Mouse (Mus musculus): ENCODE data around the gene Tial1. TPM values are rescaled to one million over a fixed set of nuclear protein-coding genes. Genes with fewer than 3 reads are reported as not detected.

Tial1 gene
- polyA plus RNA-seq, 1 experiment from 2014 or later, result 23.9 TPM

- H3K9ac ChIP-seq (ENCODE audit: low read length), result peak overlapping the region; percentile 83
- 0% methylated on average over 22 of the region's 23 CpGs for WGBS
- H3K36me3 ChIP-seq (ENCODE audit: control insufficient read depth, insufficient read depth, low read length), result no peaks in the 10 kb centered on the region
- H3K9me3 ChIP-seq (ENCODE audit: control insufficient read depth, low read length), result no peaks in the 10 kb centered on the region
- ATAC-seq (ENCODE audit: insufficient number of reproducible peaks, insufficient read depth, low FRiP score, low read depth), result peak; percentile 28
- no peaks in the 10 kb centered on the region for H3K27me3 ChIP-seq (ENCODE audit: control insufficient read depth, insufficient read depth, low read length)
- peak overlapping the region; percentile 59 to 90 for H3K27ac ChIP-seq (replicated peaks in 1 of 2; ENCODE audit: control insufficient read depth in 1 of 2, insufficient read depth in 1 of 2, low read depth in 2 of 2, low read length in 2 of 2)
- peak overlapping the region; percentile 67 to 90 for H3K4me3 ChIP-seq (ENCODE audit: control insufficient read depth in 1 of 2, insufficient read depth in 1 of 2, low read depth in 1 of 2, low read length in 2 of 2)
- peak overlapping the region; percentile 79 for H3K4me2 ChIP-seq (ENCODE audit: low read length)
- peaks cover 0 to 19% of the 10 kb centered on the region in 2 experiments; a peak in 2 of 4 replicates for H3K4me1 ChIP-seq (ENCODE audit: control insufficient read depth in 2 of 2, insufficient read depth in 2 of 2, low read length in 2 of 2)
These were observed 670 bp downstream of the Tial1 start for GRCm38 (mm10) chr7:128460865-128461228.

DNA sequence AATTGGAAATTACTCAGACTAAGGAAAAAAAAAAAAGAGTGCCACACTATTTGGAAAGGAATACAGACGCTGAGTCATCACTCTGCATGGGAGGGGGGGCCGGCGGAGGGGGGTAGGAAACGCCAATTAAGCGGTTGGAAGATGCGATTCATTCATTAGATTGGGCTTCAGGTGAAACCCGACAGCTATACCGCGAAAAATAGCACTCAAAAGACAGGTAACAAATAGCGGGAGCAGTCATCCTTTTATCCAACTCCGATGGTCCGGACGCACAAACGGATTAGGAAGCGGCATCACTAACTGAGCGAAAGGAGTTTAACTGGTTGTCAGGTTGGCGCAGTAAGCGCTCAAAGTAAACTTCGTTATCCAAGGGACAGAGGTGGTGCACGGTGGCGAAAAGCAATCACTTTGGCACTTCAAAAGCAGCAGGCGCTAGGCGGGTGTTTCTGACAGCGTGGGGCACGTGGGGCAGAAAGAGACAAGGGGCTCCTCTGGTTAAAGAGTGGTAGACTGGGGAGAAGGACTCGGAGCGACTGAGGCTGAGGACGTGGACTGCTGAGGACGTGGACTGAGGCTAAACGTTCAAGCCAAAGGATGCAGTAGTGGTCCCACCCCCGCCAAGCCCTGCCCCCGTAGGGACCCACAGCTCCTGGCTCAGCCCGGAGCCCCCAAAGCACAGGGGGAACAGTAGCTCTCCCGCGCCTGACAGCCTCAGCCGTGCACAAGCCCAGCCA, 1.2 kb downstream of the Tial1 start:
- Histone ChIP-seq H3K9me3 (ENCODE audit: control insufficient read depth, low read length) (no peaks in the 10 kb centered on the region), H3K4me3 (ENCODE audit: control insufficient read depth in 1 of 2, insufficient read depth in 1 of 2, low read depth in 1 of 2, low read length in 2 of 2) (peak overlapping the region; percentile 67 to 90), H3K9ac (ENCODE audit: low read length) (peak overlapping the region; percentile 83), H3K27me3 (ENCODE audit: control insufficient read depth, insufficient read depth, low read length) (no peaks in the 10 kb centered on the region), H3K27ac (replicated peaks in 1 of 2; ENCODE audit: control insufficient read depth in 1 of 2, insufficient read depth in 1 of 2, low read depth in 2 of 2, low read length in 2 of 2) (peak overlapping the region; percentile 59 to 90), H3K4me2 (ENCODE audit: low read length) (peak overlapping the region; percentile 79), H3K36me3 (ENCODE audit: control insufficient read depth, insufficient read depth, low read length) (no peaks in the 10 kb centered on the region), H3K4me1 (ENCODE audit: control insufficient read depth in 2 of 2, insufficient read depth in 2 of 2, low read length in 2 of 2) (peaks cover 0 to 19% of the 10 kb centered on the region in 2 experiments; a peak in 2 of 4 replicates)
- peak; percentile 8 for ATAC-seq (ENCODE audit: insufficient number of reproducible peaks, insufficient read depth, low FRiP score, low read depth)
- under 1% methylated on average over 36 of the region's 36 CpGs for WGBS

DNA sequence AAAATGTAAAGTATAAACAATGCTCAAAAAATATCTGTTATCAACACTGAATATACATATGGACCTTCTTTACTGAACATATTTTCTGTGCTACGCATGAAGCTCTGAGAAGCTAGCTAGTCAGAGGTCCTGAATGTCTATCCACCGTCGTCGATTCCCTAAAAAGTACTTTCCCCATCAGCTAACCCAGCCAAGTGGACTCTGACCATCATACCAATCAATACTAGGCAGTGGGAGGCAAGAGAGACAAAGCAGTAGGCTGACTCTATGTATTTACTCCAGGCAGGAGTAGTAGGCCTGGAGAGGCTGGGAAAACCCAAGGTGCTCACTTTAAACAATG, 1.8 kb downstream of the Tial1 start:
- ATAC-seq (ENCODE audit: insufficient number of reproducible peaks, insufficient read depth, low FRiP score, low read depth), result no peak
- Histone ChIP-seq H3K4me3 (ENCODE audit: control insufficient read depth in 1 of 2, insufficient read depth in 1 of 2, low read depth in 1 of 2, low read length in 2 of 2) (peak overlapping the region; percentile 67 to 90; a peak in 3 of 4 replicates), H3K4me1 (ENCODE audit: control insufficient read depth in 2 of 2, insufficient read depth in 2 of 2, low read length in 2 of 2) (peaks cover 0 to 19% of the 10 kb centered on the region in 2 experiments; a peak in 2 of 4 replicates), H3K27me3 (ENCODE audit: control insufficient read depth, insufficient read depth, low read length) (no peaks in the 10 kb centered on the region), H3K9ac (ENCODE audit: low read length) (peak overlapping the region; percentile 83), H3K9me3 (ENCODE audit: control insufficient read depth, low read length) (no peaks in the 10 kb centered on the region), H3K4me2 (ENCODE audit: low read length) (peak overlapping the region; percentile 79), H3K27ac (replicated peaks in 1 of 2; ENCODE audit: control insufficient read depth in 1 of 2, insufficient read depth in 1 of 2, low read depth in 2 of 2, low read length in 2 of 2) (peak overlapping the region in 1 of 2 experiments; percentile 90; a peak in 1 of 4 replicates), H3K36me3 (ENCODE audit: control insufficient read depth, insufficient read depth, low read length) (peaks cover 2% of the 10 kb centered on the region; the same call in 1 of the 2 replicates)
- 19% methylated on average over 4 of the region's 4 CpGs for WGBS

DNA sequence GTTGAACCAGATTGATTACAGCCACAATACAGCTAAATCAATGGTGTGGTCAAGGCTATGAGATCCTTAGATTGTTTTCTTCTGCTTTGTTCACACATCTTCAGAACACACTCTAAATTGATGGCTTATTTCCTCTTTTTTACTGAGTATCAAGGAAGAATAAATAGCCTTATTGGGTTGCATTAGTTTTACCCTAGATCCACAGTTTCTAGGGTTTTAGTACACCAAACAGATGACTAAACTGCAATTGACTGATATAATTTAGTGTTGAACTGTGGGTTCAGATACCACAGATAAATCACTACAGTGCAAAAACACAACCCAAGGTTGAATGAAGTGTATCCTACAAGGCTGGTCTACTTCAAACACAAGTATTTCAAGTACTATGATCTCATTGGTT, 3.5 kb downstream of the Tial1 start:
- peaks cover 19% of the 10 kb centered on the region for H3K36me3 ChIP-seq (ENCODE audit: control insufficient read depth, insufficient read depth, low read length)
- no peak overlapping the region for H3K4me2 ChIP-seq (ENCODE audit: low read length)
- H3K27ac ChIP-seq (replicated peaks in 1 of 2; ENCODE audit: control insufficient read depth in 1 of 2, insufficient read depth in 1 of 2, low read depth in 2 of 2, low read length in 2 of 2), result no peak overlapping the region
- ATAC-seq (ENCODE audit: insufficient number of reproducible peaks, insufficient read depth, low FRiP score, low read depth), result no peak
- H3K4me1 ChIP-seq (ENCODE audit: control insufficient read depth in 2 of 2, insufficient read depth in 2 of 2, low read length in 2 of 2), result peaks cover 0 to 19% of the 10 kb centered on the region in 2 experiments; a peak in 2 of 4 replicates
- no peaks in the 10 kb centered on the region for H3K27me3 ChIP-seq (ENCODE audit: control insufficient read depth, insufficient read depth, low read length)
- H3K9ac ChIP-seq (ENCODE audit: low read length), result no peak overlapping the region
- no peaks in the 10 kb centered on the region for H3K9me3 ChIP-seq (ENCODE audit: control insufficient read depth, low read length)
- H3K4me3 ChIP-seq (ENCODE audit: control insufficient read depth in 1 of 2, insufficient read depth in 1 of 2, low read depth in 1 of 2, low read length in 2 of 2), result no peak overlapping the region

GRCm38 (mm10) chr7:128452731-128453130, 8.8 kb downstream of the Tial1 start:
- Histone ChIP-seq H3K9ac (ENCODE audit: low read length) (no peak overlapping the region), H3K4me1 (ENCODE audit: control insufficient read depth in 2 of 2, insufficient read depth in 2 of 2, low read length in 2 of 2) (peaks cover 0 to 5% of the 10 kb centered on the region in 2 experiments; a peak in 2 of 4 replicates), H3K36me3 (ENCODE audit: control insufficient read depth, insufficient read depth, low read length) (peaks cover 70% of the 10 kb centered on the region), H3K9me3 (ENCODE audit: control insufficient read depth, low read length) (no peaks in the 10 kb centered on the region), H3K27ac (replicated peaks in 1 of 2; ENCODE audit: control insufficient read depth in 1 of 2, insufficient read depth in 1 of 2, low read depth in 2 of 2, low read length in 2 of 2) (no peak overlapping the region), H3K4me2 (ENCODE audit: low read length) (no peak overlapping the region), H3K4me3 (ENCODE audit: control insufficient read depth in 1 of 2, insufficient read depth in 1 of 2, low read depth in 1 of 2, low read length in 2 of 2) (no peak overlapping the region), H3K27me3 (ENCODE audit: control insufficient read depth, insufficient read depth, low read length) (no peaks in the 10 kb centered on the region)
- WGBS, result 80% methylated on average over 1 of the region's 1 CpGs
- no peak for ATAC-seq (ENCODE audit: insufficient number of reproducible peaks, insufficient read depth, low FRiP score, low read depth)

GRCm38 (mm10) chr7:128440584-128440983, 20.9 kb downstream of the Tial1 start:
- peaks cover 58% of the 10 kb centered on the region for H3K36me3 ChIP-seq (ENCODE audit: control insufficient read depth, insufficient read depth, low read length)
- ATAC-seq (ENCODE audit: insufficient number of reproducible peaks, insufficient read depth, low FRiP score, low read depth), result no peak
- H3K27me3 ChIP-seq (ENCODE audit: control insufficient read depth, insufficient read depth, low read length), result no peaks in the 10 kb centered on the region
- H3K9me3 ChIP-seq (ENCODE audit: control insufficient read depth, low read length), result no peaks in the 10 kb centered on the region
- no peak overlapping the region for H3K27ac ChIP-seq (replicated peaks in 1 of 2; ENCODE audit: control insufficient read depth in 1 of 2, insufficient read depth in 1 of 2, low read depth in 2 of 2, low read length in 2 of 2)
- no peak overlapping the region for H3K4me3 ChIP-seq (ENCODE audit: control insufficient read depth in 1 of 2, insufficient read depth in 1 of 2, low read depth in 1 of 2, low read length in 2 of 2)
- H3K4me1 ChIP-seq (ENCODE audit: control insufficient read depth in 2 of 2, insufficient read depth in 2 of 2, low read length in 2 of 2), result no peaks in the 10 kb centered on the region
- H3K4me2 ChIP-seq (ENCODE audit: low read length), result no peak overlapping the region
- H3K9ac ChIP-seq (ENCODE audit: low read length), result no peak overlapping the region
- WGBS, result 91% methylated on average over 2 of the region's 2 CpGs

DNA sequence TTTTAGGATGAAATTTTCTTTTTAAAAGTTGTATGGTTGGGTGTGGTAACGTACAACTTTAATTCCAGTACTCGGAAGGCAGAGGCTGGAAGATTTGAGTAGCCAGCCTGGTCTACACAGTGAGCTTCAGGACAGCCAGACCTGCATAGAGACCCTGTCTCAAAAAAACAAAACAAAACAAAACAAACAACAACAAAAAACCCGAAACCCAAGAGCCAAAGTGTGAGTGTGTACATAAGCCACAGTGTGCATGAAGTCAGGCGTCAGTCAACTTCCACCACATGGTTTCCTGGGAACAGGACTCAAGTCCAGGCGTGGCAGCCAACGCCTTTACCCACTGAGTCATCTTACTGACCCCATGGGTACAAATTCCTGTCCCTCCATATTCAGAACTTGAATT, 22.3 kb downstream of the Tial1 start:
- no peak overlapping the region for H3K4me3 ChIP-seq (ENCODE audit: control insufficient read depth in 1 of 2, insufficient read depth in 1 of 2, low read depth in 1 of 2, low read length in 2 of 2)
- peaks cover 45% of the 10 kb centered on the region for H3K36me3 ChIP-seq (ENCODE audit: control insufficient read depth, insufficient read depth, low read length)
- H3K9ac ChIP-seq (ENCODE audit: low read length), result no peak overlapping the region
- WGBS, result 93% methylated on average over 6 of the region's 6 CpGs
- no peaks in the 10 kb centered on the region for H3K4me1 ChIP-seq (ENCODE audit: control insufficient read depth in 2 of 2, insufficient read depth in 2 of 2, low read length in 2 of 2)
- H3K27ac ChIP-seq (replicated peaks in 1 of 2; ENCODE audit: control insufficient read depth in 1 of 2, insufficient read depth in 1 of 2, low read depth in 2 of 2, low read length in 2 of 2), result no peak overlapping the region
- no peak overlapping the region for H3K4me2 ChIP-seq (ENCODE audit: low read length)
- no peak for ATAC-seq (ENCODE audit: insufficient number of reproducible peaks, insufficient read depth, low FRiP score, low read depth)
- no peaks in the 10 kb centered on the region for H3K9me3 ChIP-seq (ENCODE audit: control insufficient read depth, low read length)
- H3K27me3 ChIP-seq (ENCODE audit: control insufficient read depth, insufficient read depth, low read length), result no peaks in the 10 kb centered on the region

- H3K4me1 ChIP-seq (ENCODE audit: control insufficient read depth in 2 of 2, insufficient read depth in 2 of 2, low read length in 2 of 2), result no peaks in the 10 kb centered on the region
- H3K9me3 ChIP-seq (ENCODE audit: control insufficient read depth, low read length), result no peaks in the 10 kb centered on the region
- no peaks in the 10 kb centered on the region for H3K27me3 ChIP-seq (ENCODE audit: control insufficient read depth, insufficient read depth, low read length)
- H3K36me3 ChIP-seq (ENCODE audit: control insufficient read depth, insufficient read depth, low read length), result peaks cover 33% of the 10 kb centered on the region
- H3K27ac ChIP-seq (replicated peaks in 1 of 2; ENCODE audit: control insufficient read depth in 1 of 2, insufficient read depth in 1 of 2, low read depth in 2 of 2, low read length in 2 of 2), result no peak overlapping the region
- no peak overlapping the region for H3K9ac ChIP-seq (ENCODE audit: low read length)
- H3K4me3 ChIP-seq (ENCODE audit: control insufficient read depth in 1 of 2, insufficient read depth in 1 of 2, low read depth in 1 of 2, low read length in 2 of 2), result no peak overlapping the region
- no peak for ATAC-seq (ENCODE audit: insufficient number of reproducible peaks, insufficient read depth, low FRiP score, low read depth)
- H3K4me2 ChIP-seq (ENCODE audit: low read length), result no peak overlapping the region
These were observed 23.4 kb downstream of the Tial1 start for GRCm38 (mm10) chr7:128438131-128438530.

Data from heart, embryonic 14.5 days (tissue).